Mouse (Mus musculus) hindbrain, embryonic 12.5 days (tissue): Measurements from ENCODE around the gene G2e3. TPM values are rescaled to one million over a fixed set of nuclear protein-coding genes. Genes with fewer than 3 reads are reported as not detected.

Source experiments
- ATAC-seq: fragments of 200-750 bp; cut with Nextera tagmentation; 2 replicates; pipeline ENCODE4 v1.8.0; 2017; ENCODE audit warnings: moderate TSS enrichment; ENCODE audit not compliant: low FRiP score
- H3K27ac ChIP-seq: fragments of 300-500 bp; sonication (generic); 2 replicates; pipeline ENCODE4 v1.5.1; 2016; ENCODE audit warnings: mild to moderate bottlenecking
- H3K27me3 ChIP-seq: fragments of 300-500 bp; sonication (generic); 2 replicates; pipeline ENCODE4 v1.6.1; 2016; ENCODE audit warnings: mild to moderate bottlenecking
- H3K36me3 ChIP-seq: fragments of 300-500 bp; sonication (generic); 2 replicates; pipeline ENCODE4 v1.6.1; 2016; ENCODE audit warnings: mild to moderate bottlenecking
- H3K4me1 ChIP-seq: fragments of 300-500 bp; sonication (generic); 2 replicates; pipeline ENCODE4 v1.6.1; 2016
- H3K4me2 ChIP-seq: fragments of 300-500 bp; sonication (generic); replicated peaks from 2 replicates; pipeline ENCODE4 v1.6.1; 2016; ENCODE audit warnings: mild to moderate bottlenecking
- H3K4me3 ChIP-seq: fragments of 300-500 bp; sonication (generic); 2 replicates; pipeline ENCODE4 v1.5.1; 2016; ENCODE audit warnings: mild to moderate bottlenecking
- H3K9ac ChIP-seq: fragments of 300-500 bp; sonication (generic); 2 replicates; pipeline ENCODE4 v1.6.1; 2016; ENCODE audit warnings: mild to moderate bottlenecking, moderate library complexity
- H3K9me3 ChIP-seq: fragments of 300-500 bp; sonication (generic); replicated peaks from 2 replicates; pipeline ENCODE4 v1.6.1; 2016; ENCODE audit warnings: mild to moderate bottlenecking
- WGBS: fragments of 180-500 bp; shearing (Covaris S2); methylation state at CpG from one replicate; pipeline ENCODE4 v1.1.7; 2016; 5-methylcytosine and 5-hydroxymethylcytosine counted together
- polyA plus RNA-seq: library from polyadenylated mRNA; unstranded; fragments of >200 nt; fragmentation: Nextera tagmentation; extraction: Ambion mirVana; gene quantifications from 2 replicates; pipeline ENCODE4 v1.2.1, GENCODE M21; 2016

The G2e3 gene
- polyA plus RNA-seq, 1 experiment from 2014 or later, result 38.4 TPM

DNA sequence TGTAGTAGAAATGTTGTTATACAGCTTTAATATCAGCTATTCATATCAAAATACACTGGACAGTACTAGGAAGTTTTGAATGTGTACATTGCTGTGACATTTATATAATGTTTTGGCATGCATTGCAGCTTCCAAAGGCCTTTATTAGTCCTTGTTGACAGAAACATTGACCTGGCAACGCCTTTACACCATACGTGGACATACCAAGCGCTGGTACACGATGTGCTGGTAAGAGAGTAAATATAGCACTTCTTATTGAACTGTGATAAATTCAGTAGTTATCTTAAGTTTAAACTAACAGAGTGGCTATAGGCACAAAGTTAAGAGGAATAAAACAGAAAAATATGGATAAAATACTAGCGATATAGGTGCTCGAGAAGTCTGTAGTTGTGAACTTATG lies 52.0 kb downstream of the G2e3 start:
- Histone ChIP-seq H3K27me3 (no peaks in the 10 kb centered on the region), H3K9me3 (no peaks in the 10 kb centered on the region), H3K4me1 (no peaks in the 10 kb centered on the region), H3K36me3 (peaks cover 43% of the 10 kb centered on the region), H3K4me3 (no peak overlapping the region), H3K27ac (no peak overlapping the region), H3K4me2 (no peak overlapping the region), H3K9ac (no peak overlapping the region)
- no peak for ATAC-seq
- 98% methylated on average over 6 of the region's 6 CpGs for WGBS

GRCm38 (mm10) chr12:51402060-51402698 lies 54.3 kb downstream of the G2e3 start:
- ATAC-seq, result peak; percentile 48; the same call in 1 of the 2 replicates
- Histone ChIP-seq H3K36me3 (peaks cover 30% of the 10 kb centered on the region), H3K4me3 (no peak overlapping the region), H3K27me3 (no peaks in the 10 kb centered on the region), H3K4me2 (no peak overlapping the region), H3K4me1 (no peaks in the 10 kb centered on the region), H3K27ac (no peak overlapping the region), H3K9me3 (no peaks in the 10 kb centered on the region), H3K9ac (no peak overlapping the region)
- WGBS, result 72% methylated on average over 5 of the region's 5 CpGs

- WGBS, result 73% methylated on average over 4 of the region's 4 CpGs
- no peak overlapping the region for H3K4me2 ChIP-seq
- no peak overlapping the region for H3K27ac ChIP-seq
- H3K4me1 ChIP-seq, result no peaks in the 10 kb centered on the region
- no peak overlapping the region for H3K9ac ChIP-seq
- peaks cover 25% of the 10 kb centered on the region for H3K36me3 ChIP-seq
- H3K4me3 ChIP-seq, result no peak overlapping the region
- no peaks in the 10 kb centered on the region for H3K27me3 ChIP-seq
- H3K9me3 ChIP-seq, result no peaks in the 10 kb centered on the region
- no peak for ATAC-seq
These were observed 56.2 kb downstream of the G2e3 start for GRCm38 (mm10) chr12:51403987-51404586.

DNA sequence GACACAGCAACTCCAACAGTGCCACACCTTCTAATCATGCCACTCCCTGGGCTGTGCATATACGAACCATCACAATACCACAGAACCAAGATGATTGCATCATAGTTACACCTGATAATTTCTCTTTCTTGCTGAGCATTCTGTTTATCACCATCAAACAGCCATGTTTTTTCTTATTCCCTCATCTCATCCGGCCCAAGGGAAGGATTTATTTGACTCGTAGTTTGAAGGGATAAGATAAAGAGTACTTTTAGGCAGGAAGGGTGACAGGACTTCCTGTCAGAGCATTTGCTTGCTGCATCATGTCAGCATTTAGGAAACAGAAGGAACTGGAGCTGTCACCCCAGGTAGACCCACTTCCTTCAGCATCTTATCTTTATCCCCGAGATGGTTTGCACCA lies 63.5 kb downstream of the G2e3 start:
- WGBS, result 93% methylated on average over 4 of the region's 4 CpGs
- no peak overlapping the region for H3K4me2 ChIP-seq
- no peak for ATAC-seq
- peaks cover 44% of the 10 kb centered on the region for H3K36me3 ChIP-seq
- no peaks in the 10 kb centered on the region for H3K9me3 ChIP-seq
- H3K27ac ChIP-seq, result no peak overlapping the region
- no peaks in the 10 kb centered on the region for H3K27me3 ChIP-seq
- no peak overlapping the region for H3K9ac ChIP-seq
- H3K4me1 ChIP-seq, result no peaks in the 10 kb centered on the region
- H3K4me3 ChIP-seq, result no peak overlapping the region

Other genes with a start within 250 kb of the G2e3 start
- gene Scfd1, start 29.4 kb downstream of the G2e3 start, polyA plus RNA-seq, result 75.1 and 80.7 TPM in 2 replicates
- gene Coch, start 245.3 kb downstream of the G2e3 start, polyA plus RNA-seq, result 11.9 and 12.0 TPM in 2 replicates